Mouse (Mus musculus): ENCODE measurements at regions not wholly inside any gene's neighbourhood (a gene's known extent, or its start where the extent isn't known, plus 50 kb on each side); places are given as distances from the start of the nearest gene placed in this dataset.

DNA sequence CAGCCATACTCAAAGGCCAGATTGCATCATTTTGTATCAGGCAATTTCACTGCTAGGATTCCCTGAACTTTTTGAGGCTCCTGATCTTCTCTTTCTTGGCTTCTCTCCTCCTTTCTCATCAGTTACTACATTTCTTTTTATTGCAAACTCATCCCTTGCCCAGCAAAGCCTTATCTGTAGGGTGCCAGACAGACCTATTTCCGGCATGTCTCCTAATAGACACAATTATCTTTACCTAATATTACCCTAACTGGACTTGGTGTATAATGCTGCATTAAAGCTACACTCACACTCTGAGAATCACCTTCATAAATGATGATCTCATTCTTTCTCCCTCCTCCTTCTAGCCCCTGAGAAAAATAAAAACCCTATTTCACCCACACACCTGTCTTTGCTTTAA lies 396.3 kb upstream of the Nrg3 start:
- no peak for DNase-seq

DNA sequence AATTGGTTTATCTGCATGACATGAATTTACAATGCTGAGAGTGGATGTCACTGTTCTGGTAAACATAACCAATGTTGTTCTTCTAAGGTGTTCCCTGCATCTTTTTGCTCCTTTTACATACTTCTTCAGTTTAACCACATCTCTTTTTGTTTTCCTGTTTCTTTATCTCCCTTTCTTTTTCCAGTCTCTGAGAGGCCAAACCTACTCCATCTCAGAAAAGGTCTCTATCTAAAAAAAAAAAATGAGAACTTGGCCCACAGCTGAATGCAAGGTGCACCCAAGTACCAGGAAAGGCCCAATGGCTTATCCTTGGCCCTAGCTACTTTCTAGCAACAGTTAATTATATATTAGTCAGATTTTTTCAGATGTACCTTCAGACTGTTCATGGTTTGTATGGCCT lies 394.3 kb upstream of the Nrg3 start:
- DNase-seq = no peak

DNA sequence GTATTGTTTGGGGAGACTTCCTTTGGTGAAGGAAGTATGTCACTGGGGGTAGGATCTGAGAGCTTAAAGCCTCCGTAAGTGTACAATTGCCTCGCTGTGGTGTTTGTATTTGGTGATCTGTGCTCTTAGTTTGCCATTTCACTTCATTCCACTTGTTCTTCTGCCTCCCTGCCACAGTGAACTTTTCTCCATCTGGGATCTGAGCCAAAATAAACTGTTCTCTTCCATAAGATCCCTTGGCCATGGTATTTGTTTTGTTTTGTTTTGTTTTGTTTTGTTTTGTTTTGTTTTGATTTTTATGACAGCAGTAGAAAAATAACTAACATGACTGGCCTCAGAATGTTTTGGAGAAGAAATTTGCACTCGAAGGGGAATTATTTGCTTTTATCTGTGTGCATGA lies 387.3 kb upstream of the Nrg3 start:
- no peak for DNase-seq

DNA sequence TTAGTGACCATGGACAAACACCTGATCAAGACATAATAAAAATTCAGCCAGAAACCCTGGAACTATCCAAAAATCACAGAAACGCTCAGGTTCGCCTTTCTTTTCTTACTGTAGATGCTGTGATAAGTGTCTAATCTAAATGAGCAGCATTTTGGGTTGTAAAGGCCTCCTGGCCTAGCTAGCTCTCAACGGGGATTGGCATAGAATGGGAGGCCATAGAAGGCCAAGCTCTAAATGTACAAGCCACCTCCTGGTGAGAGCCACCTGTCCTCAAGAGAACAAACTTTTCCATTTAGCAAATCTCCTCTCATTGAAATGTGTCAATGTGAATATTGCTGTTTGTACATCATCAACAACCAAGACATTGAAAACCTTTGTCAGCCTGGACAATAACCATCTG lies 386.4 kb upstream of the Nrg3 start:
- DNase-seq = peak; percentile 9 to 49

DNA sequence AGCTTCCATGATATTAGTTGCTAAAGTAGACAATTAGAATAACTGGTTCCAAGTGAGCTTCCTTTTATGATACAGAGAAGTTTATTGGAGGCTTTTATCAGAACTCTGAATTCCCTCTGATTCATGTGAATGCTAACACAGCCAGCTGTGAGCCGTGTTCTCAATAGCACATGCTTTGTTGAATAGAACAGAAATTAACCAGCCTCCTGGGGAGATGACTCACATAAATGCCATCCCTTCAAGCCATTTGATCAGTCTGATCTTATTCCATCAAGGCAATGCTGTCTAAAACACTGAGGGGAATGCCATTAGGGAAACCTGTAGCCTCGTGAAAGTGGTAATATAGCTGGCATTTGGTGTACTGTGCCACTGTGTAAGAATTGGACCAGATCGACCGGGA lies 380.1 kb upstream of the Nrg3 start:
- DNase-seq = no peak

DNA sequence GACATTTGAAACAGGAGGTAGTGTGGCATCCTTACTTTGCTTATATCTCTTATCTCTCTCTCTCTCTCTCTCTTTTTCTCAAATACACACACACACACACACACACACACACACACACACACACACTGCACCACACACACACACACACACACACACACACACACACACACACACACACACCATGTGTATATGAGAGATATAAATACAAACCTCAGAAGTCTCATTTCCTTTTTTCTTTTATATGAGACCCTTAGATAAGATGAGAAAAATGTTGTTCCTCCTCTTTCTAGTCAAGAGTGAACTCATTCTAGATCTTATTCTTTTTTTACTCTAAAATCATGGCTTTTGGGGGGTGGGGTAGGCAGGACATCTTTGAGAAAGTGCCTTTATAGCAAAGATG lies 379.6 kb upstream of the Nrg3 start:
- no peak for DNase-seq

Data from cerebellum, postnatal 14 days (tissue).